Mouse (Mus musculus): ENCODE data around the gene Sec23b. TPM values are rescaled to one million over a fixed set of nuclear protein-coding genes. Genes with fewer than 3 reads are reported as not detected.

Sec23b gene
- polyA plus RNA-seq, 1 experiment, result 77.3 TPM

DNA sequence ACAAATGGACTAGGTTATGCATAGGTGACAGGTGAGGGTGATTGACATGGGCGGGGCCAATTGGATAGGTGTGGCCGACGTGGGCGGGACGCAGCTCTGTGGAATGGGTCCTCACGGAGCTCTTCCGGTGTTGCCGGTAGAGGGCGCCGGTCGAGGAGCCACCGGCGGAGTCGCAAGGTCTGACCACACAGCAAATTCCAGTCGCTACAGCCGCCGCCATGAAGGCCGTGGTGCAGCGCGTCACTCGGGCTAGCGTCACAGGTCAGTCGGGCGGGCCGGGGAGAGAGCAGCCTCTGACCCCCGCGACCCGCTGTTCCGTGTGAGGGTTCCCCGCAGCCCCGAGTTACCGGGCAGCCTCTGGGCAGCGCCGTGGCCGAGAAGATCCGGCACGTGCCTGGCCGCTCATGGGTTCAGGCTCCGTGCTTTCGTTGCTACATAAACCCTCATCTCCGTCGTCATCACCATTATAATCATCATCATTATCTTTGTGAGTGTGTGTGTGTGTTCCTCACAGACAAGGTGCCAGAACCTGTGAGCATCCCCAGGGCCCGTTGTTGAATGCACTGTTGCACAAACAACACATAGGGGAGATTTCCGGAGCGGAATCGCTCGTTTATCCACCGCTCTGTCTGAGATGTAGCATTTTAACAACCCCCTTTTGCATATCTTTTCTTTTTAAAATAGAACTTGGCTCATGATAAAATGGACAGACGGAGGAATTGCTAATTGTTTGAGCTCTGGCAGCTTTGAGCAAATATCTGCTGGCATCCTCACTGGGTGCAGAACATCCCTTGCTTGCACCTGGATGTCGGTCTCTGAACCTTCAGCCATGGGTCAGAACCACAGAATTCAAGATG, 44.0 kb downstream of the Sec23b start, which contains the start of gene Dtd1:
Gene Dtd1 (plus strand): TSS at position 67 of the 857 bp plus-strand sequence.
- 2% methylated on average over 48 of the region's 50 CpGs for WGBS
- H3K27ac ChIP-seq (ENCODE audit: insufficient read depth, low read depth, low read length), result peak within 1 kb of the TSS; percentile 49; the same call in 1 of the 2 replicates

DNA sequence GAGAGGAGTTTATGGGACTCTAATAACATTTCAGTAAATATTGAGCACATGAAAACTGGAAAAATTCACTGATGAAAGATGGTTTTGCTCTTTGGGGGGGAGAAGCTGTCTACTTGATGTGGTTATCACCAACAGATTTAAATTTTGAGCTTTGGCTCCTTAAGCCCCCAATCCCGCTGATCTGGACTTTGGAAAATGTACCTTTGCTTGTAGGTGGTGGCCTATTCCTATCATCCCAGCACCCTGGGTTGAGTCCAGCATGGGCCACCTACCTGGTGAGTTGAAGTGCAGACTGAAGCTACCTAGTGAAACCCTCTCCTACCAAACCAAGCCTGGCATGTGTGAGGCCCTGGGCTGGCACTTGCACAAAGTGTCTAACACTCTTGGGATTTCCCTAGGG, 45.5 kb downstream of the Sec23b start:
- 97% methylated on average over 1 of the region's 1 CpGs for WGBS
- Histone ChIP-seq H3K4me1 (ENCODE audit: control insufficient read depth, insufficient read depth, low read length) (no peaks in the 10 kb centered on the region), H3K36me3 (ENCODE audit: control insufficient read depth, insufficient read depth, low read length) (no peaks in the 10 kb centered on the region), H3K27me3 (replicated peaks; ENCODE audit: control insufficient read depth, insufficient read depth, low read length) (no peaks in the 10 kb centered on the region), H3K4me3 (ENCODE audit: insufficient read depth, low read depth, low read length) (no peak overlapping the region), H3K27ac (ENCODE audit: insufficient read depth, low read depth, low read length) (no peak overlapping the region)
- TF ChIP-seq POLR2A (IDR thresholded peaks at IDR 0.05; ENCODE audit: low read depth, low read length), result no peak
- TF ChIP-seq CTCF (conservative IDR thresholded peaks at IDR 0.05; ENCODE audit: insufficient read depth, insufficient read length, low read depth, low read length), result no peak
- no peak for DNase-seq

More for the DNA sequence above, 44.0 kb downstream of the Sec23b start, which contains the start of gene Dtd1:
- Histone ChIP-seq H3K36me3 (ENCODE audit: control insufficient read depth, insufficient read depth, low read length) (no peaks in the 10 kb centered on the region), H3K4me1 (ENCODE audit: control insufficient read depth, insufficient read depth, low read length) (no peaks in the 10 kb centered on the region), H3K27me3 (replicated peaks; ENCODE audit: control insufficient read depth, insufficient read depth, low read length) (no peaks in the 10 kb centered on the region), H3K4me3 (ENCODE audit: insufficient read depth, low read depth, low read length) (peak within 1 kb of the TSS; percentile 83)
- TF ChIP-seq POLR2A (IDR thresholded peaks at IDR 0.05; ENCODE audit: low read depth, low read length) (peak; percentile 51), CTCF (conservative IDR thresholded peaks at IDR 0.05; ENCODE audit: insufficient read depth, insufficient read length, low read depth, low read length) (peak; percentile 73)
- peak; percentile 96 for DNase-seq

- WGBS, result 96% methylated on average over 6 of the region's 6 CpGs
- no peak overlapping the region for H3K27ac ChIP-seq (ENCODE audit: insufficient read depth, low read depth, low read length)
- H3K27me3 ChIP-seq (replicated peaks; ENCODE audit: control insufficient read depth, insufficient read depth, low read length), result no peaks in the 10 kb centered on the region
- no peak for DNase-seq
- TF ChIP-seq POLR2A (IDR thresholded peaks at IDR 0.05; ENCODE audit: low read depth, low read length) (no peak), CTCF (conservative IDR thresholded peaks at IDR 0.05; ENCODE audit: insufficient read depth, insufficient read length, low read depth, low read length) (no peak)
- no peaks in the 10 kb centered on the region for H3K36me3 ChIP-seq (ENCODE audit: control insufficient read depth, insufficient read depth, low read length)
- H3K4me1 ChIP-seq (ENCODE audit: control insufficient read depth, insufficient read depth, low read length), result no peaks in the 10 kb centered on the region
- no peak overlapping the region for H3K4me3 ChIP-seq (ENCODE audit: insufficient read depth, low read depth, low read length)
Observed at GRCm38 (mm10) chr2:144613956-144614355, 57.9 kb downstream of the Sec23b start.

DNA sequence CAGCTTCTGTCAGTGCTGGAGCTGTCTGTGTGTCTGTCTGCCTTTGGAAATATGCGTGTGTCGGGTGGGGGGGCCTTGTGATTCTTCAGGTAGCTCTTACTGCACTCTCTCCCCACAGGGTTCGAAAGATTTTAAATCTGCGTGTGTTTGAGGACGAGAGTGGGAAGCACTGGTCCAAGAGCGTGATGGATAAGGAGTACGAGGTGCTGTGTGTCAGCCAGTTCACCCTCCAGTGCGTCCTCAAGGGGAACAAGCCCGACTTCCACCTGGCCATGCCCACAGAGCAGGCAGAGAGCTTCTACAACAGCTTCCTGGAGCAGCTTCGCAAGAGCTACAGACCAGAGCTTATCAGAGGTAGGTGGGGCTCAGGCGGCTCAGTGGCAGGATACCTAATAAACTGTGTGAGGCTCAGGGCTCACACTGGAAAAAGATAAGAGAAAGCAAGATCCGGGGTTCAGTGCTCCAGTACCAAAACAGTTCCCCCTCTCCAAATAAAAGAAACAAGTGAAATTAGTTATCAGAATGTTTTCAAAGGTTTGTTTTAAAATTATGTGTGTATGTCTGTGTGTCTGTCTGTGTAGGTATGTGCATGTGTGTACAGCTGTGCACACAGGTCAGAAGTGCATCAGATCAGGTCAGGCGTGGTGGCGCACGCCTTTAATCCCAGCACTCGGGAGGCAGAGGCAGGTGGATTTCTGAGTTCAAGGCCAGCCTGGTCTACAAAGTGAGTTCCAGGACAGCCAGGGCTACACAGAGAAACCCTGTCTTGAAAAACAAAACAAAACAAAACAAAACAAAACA, 61.2 kb downstream of the Sec23b start:
- 94% methylated on average over 16 of the region's 16 CpGs for WGBS
- no peaks in the 10 kb centered on the region for H3K4me1 ChIP-seq (ENCODE audit: control insufficient read depth, insufficient read depth, low read length)
- DNase-seq, result no peak
- no peak overlapping the region for H3K4me3 ChIP-seq (ENCODE audit: insufficient read depth, low read depth, low read length)
- H3K27me3 ChIP-seq (replicated peaks; ENCODE audit: control insufficient read depth, insufficient read depth, low read length), result no peaks in the 10 kb centered on the region
- no peaks in the 10 kb centered on the region for H3K36me3 ChIP-seq (ENCODE audit: control insufficient read depth, insufficient read depth, low read length)
- no peak overlapping the region for H3K27ac ChIP-seq (ENCODE audit: insufficient read depth, low read depth, low read length)
- TF ChIP-seq POLR2A (IDR thresholded peaks at IDR 0.05; ENCODE audit: low read depth, low read length) (no peak), CTCF (conservative IDR thresholded peaks at IDR 0.05; ENCODE audit: insufficient read depth, insufficient read length, low read depth, low read length) (no peak)

DNA sequence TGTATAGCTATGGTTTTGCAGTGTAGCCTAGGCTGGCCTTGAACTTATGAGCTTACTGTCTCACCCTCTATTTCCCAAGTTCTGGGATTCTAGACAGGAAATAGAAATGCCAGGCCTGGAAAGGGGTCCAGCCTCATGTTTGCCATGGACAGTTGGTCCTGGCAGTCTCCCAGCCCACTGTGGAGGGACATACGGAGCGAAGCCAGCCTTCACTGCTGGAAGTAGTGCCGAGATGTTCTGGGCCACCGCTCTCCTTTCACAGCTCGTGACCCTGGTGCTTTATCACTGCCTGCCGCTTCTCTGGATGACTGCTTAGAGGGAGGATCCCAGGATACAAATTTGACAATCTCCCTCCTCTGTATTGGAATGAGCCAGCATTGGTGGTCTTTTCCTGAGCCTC, 65.5 kb downstream of the Sec23b start:
- TF ChIP-seq POLR2A (IDR thresholded peaks at IDR 0.05; ENCODE audit: low read depth, low read length) (no peak), CTCF (conservative IDR thresholded peaks at IDR 0.05; ENCODE audit: insufficient read depth, insufficient read length, low read depth, low read length) (no peak)

GRCm38 (mm10) chr2:144633551-144633950, 77.5 kb downstream of the Sec23b start:
- TF ChIP-seq POLR2A (IDR thresholded peaks at IDR 0.05; ENCODE audit: low read depth, low read length), result no peak
- no peak for TF ChIP-seq CTCF (conservative IDR thresholded peaks at IDR 0.05; ENCODE audit: insufficient read depth, insufficient read length, low read depth, low read length)
- H3K4me3 ChIP-seq (ENCODE audit: insufficient read depth, low read depth, low read length), result no peak overlapping the region
- H3K4me1 ChIP-seq (ENCODE audit: control insufficient read depth, insufficient read depth, low read length), result no peaks in the 10 kb centered on the region
- H3K36me3 ChIP-seq (ENCODE audit: control insufficient read depth, insufficient read depth, low read length), result no peaks in the 10 kb centered on the region
- no peaks in the 10 kb centered on the region for H3K27me3 ChIP-seq (replicated peaks; ENCODE audit: control insufficient read depth, insufficient read depth, low read length)
- no peak overlapping the region for H3K27ac ChIP-seq (ENCODE audit: insufficient read depth, low read depth, low read length)
- no peak for DNase-seq
- WGBS, result 91% methylated on average over 2 of the region's 2 CpGs

More for the DNA sequence above, 65.5 kb downstream of the Sec23b start:
- WGBS, result 62% methylated on average over 6 of the region's 6 CpGs
- Histone ChIP-seq H3K4me3 (ENCODE audit: insufficient read depth, low read depth, low read length) (no peak overlapping the region), H3K4me1 (ENCODE audit: control insufficient read depth, insufficient read depth, low read length) (no peaks in the 10 kb centered on the region), H3K36me3 (ENCODE audit: control insufficient read depth, insufficient read depth, low read length) (no peaks in the 10 kb centered on the region), H3K27ac (ENCODE audit: insufficient read depth, low read depth, low read length) (no peak overlapping the region), H3K27me3 (replicated peaks; ENCODE audit: control insufficient read depth, insufficient read depth, low read length) (no peaks in the 10 kb centered on the region)
- no peak for DNase-seq

DNA sequence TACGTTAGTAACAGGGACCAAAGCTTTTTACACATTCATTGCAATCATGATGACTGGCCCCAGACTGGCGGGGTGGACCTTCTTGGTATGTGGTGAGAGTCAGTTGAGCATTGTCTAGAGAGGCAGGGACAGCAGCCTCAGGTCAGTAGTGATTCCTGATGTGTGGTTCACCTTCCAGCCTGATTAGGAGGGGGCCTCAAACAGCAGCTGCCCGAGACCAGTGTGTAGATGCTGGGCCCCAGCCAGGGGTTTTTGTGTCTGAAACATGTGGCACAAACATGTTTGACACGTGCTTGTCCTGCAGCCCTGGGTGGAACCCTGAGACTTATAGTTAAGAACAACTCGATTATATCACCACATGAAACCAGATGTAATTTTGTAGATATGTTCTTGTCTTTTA, 78.2 kb downstream of the Sec23b start:
- no peak for TF ChIP-seq CTCF (conservative IDR thresholded peaks at IDR 0.05; ENCODE audit: insufficient read depth, insufficient read length, low read depth, low read length)
- TF ChIP-seq POLR2A (IDR thresholded peaks at IDR 0.05; ENCODE audit: low read depth, low read length), result no peak
- peak; percentile 17 for DNase-seq
- 55% methylated on average over 5 of the region's 5 CpGs for WGBS
- H3K4me1 ChIP-seq (ENCODE audit: control insufficient read depth, insufficient read depth, low read length), result no peaks in the 10 kb centered on the region
- H3K4me3 ChIP-seq (ENCODE audit: insufficient read depth, low read depth, low read length), result no peak overlapping the region
- H3K36me3 ChIP-seq (ENCODE audit: control insufficient read depth, insufficient read depth, low read length), result no peaks in the 10 kb centered on the region
- H3K27ac ChIP-seq (ENCODE audit: insufficient read depth, low read depth, low read length), result peak overlapping the region; percentile 1; the same call in 1 of the 2 replicates
- no peaks in the 10 kb centered on the region for H3K27me3 ChIP-seq (replicated peaks; ENCODE audit: control insufficient read depth, insufficient read depth, low read length)

Data from kidney, adult 2 months (tissue).